Mouse (Mus musculus) liver, embryonic 14 days (tissue): ENCODE measurements around the gene Adprm. TPM values are rescaled to one million over a fixed set of nuclear protein-coding genes. Genes with fewer than 3 reads are reported as not detected.

ENCODE experiments used
- polyA plus RNA-seq: library from polyadenylated mRNA; depleted of rRNA; stranded (reverse); fragments of >200 nt; gene quantifications from 2 replicates; pipeline ENCODE4 v1.2.3, GENCODE M21; 2012; rRNA removed

The Adprm gene
- 8.4 and 8.6 TPM in 2 replicates for polyA plus RNA-seq

GRCm38 (mm10) chr11:67052321-67052952, at the start of gene Adprm, which contains the start of gene Sco1:
Gene Adprm, minus strand, starts transcription at chr11:67052594.
Gene Sco1, plus strand, starts transcription at chr11:67052670.

GRCm38 (mm10) chr11:67078000-67078399, 25.6 kb upstream of the Adprm start, which contains the start of gene Myh3:
Gene Myh3, plus strand, starts transcription at chr11:67078300.

GRCm38 (mm10) chr11:67024867-67025477, 27.4 kb downstream of the Adprm start, which contains the start of gene Tmem220:
Gene Tmem220, plus strand, starts transcription at chr11:67025154.

Other genes starting within 250 kb of the Adprm start
- gene Pirt, start 140.6 kb downstream of the Adprm start, polyA plus RNA-seq, result 0.01 TPM in 1 of 2 replicates, not detected in the other
- gene Tmem238l, start 96.0 kb downstream of the Adprm start, polyA plus RNA-seq, result not detected in 2 replicates
- 1.3 and 1.4 TPM in 2 replicates for gene Tmem220, start 27.4 kb downstream of the Adprm start, polyA plus RNA-seq
- gene Sco1, start 76 bp upstream of the Adprm start, polyA plus RNA-seq, result 2.9 and 3.3 TPM in 2 replicates
- 0.09 and 4.7 TPM in 2 replicates for gene Myh3, start 25.7 kb upstream of the Adprm start, polyA plus RNA-seq
- under 0.01 TPM in 1 of 2 replicates, not detected in the other for gene Myh2, start 118.4 kb upstream of the Adprm start, polyA plus RNA-seq
- gene Myh1, start 147.5 kb upstream of the Adprm start, polyA plus RNA-seq, result 0.02 TPM in 1 of 2 replicates, not detected in the other
- gene Myh4, start 185.4 kb upstream of the Adprm start, polyA plus RNA-seq, result 0.01 TPM in 1 of 2 replicates, not detected in the other
- 0.02 and 2.3 TPM in 2 replicates for gene Myh8, start 224.5 kb upstream of the Adprm start, polyA plus RNA-seq